Mouse (Mus musculus): ENCODE data around the gene Pigq.

Pigq gene

GRCm38 (mm10) chr17:25925348-25925747, 19.4 kb downstream of the Pigq start:
- no peak for DNase-seq (ENCODE audit: low spot score)

GRCm38 (mm10) chr17:25922120-25922519, 22.6 kb downstream of the Pigq start:
- no peak for DNase-seq (ENCODE audit: low spot score)

DNA sequence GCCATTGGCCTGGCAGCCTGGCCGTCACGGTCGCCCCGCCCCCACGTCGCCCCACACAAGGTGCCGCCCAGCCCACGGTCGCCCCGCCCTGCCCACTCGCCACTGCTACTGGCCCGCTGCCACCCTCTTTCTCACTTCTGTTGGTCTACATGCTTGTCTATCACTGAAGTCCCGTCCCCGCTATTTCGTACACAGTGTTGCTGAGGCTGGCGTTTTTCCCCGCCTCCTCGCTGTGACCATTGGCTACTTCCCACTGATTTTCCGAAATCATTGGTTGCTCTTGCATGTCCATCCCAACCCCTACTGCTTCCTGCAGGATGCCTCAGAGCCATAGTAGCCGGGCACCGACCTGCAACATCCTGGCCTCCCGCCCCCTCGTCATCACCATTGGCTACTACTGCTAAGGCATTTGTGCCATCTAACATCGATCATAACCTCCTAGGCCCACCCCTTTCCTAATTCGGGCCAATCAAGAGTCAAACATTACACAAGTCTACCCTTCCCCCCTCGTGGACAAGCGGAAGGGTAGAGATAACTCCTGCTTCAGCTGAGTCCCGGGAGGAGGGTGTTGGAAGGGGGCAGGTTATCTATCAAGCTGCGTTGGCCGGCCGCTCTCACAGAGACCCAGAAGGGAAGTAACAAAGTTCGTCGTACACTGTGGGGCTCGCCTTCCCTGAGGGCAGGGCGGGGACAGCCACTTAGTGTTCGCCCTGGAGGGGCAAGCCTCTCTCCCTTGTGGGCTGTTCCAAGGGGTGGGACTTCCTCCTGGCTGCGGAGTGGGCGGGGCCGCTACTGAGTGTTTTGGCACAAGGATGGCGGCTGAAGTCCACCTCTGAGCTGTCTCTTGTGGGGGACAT, 24.7 kb downstream of the Pigq start:
- peak; percentile 100 for DNase-seq (ENCODE audit: low spot score)

DNA sequence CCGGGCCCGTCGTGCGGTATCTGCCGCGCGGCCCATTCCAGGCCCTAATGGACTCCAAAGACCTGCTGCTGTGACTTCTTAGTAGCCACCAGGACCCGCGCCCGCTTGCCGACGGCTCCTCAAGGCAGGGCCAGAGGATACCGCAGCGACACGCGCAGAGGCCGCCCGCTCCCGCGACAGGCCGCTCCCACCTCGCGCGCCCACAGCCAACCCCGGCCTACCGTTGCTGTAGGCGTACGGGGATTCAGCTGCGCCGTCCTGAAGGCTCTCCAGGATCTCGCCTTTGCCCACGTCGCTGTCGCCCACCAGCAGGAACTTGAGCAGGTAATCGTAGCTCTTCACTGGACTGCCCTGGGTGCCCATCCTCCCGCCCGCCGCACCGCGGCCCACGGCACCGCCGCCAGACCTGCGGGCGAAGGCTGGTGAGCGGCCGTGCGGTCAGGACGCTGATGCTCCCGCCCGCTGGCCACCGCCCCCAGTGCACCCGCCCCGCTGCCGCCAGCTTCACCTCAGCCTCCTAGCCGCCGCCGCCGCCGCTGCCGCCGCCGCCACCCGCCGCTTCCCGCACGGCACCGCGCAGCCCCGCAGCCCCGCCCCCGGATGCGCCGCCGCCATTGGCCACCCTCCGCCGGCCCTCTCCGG, 25.5 kb downstream of the Pigq start, which contains the start of gene Rab40c:
Rab40c (minus strand) TSS at position 584 of the 642 bp plus-strand sequence.
- DNase-seq (ENCODE audit: low spot score): no peak

DNA sequence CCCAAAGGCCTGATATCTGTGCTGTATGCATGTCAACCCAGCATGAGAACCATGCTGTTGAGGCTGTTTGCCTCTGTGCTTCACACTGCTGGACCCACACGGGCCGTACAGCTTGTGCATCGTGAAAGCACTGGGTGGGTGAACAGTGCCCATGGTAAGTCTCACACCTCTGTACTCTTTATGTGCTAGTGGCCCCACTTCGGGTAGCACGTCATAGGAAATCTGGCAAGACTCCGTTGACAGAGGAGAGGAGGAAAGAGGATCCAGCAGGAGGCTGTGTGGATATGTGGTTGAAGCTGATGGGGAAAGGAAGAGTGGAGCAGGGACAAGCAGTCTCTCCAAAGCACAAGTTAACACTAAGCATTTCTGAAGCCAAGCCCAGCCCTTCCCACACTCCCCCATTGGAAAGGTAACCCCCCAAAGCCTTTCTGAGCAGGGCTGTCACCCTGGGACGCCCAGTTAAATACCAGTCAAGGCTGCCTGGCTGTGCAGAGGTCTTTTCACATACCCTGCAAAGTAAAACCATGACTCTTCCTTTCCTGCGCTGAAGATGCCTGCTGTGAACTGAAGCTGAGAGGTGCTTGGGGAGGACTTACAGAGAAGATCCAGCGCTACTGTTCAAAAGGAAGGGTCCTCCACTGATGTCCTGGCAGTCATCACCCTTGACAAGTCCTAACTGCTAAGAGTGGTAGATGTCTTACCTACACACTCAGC, 26.5 kb downstream of the Pigq start:
- no peak for DNase-seq (ENCODE audit: low spot score)

DNA sequence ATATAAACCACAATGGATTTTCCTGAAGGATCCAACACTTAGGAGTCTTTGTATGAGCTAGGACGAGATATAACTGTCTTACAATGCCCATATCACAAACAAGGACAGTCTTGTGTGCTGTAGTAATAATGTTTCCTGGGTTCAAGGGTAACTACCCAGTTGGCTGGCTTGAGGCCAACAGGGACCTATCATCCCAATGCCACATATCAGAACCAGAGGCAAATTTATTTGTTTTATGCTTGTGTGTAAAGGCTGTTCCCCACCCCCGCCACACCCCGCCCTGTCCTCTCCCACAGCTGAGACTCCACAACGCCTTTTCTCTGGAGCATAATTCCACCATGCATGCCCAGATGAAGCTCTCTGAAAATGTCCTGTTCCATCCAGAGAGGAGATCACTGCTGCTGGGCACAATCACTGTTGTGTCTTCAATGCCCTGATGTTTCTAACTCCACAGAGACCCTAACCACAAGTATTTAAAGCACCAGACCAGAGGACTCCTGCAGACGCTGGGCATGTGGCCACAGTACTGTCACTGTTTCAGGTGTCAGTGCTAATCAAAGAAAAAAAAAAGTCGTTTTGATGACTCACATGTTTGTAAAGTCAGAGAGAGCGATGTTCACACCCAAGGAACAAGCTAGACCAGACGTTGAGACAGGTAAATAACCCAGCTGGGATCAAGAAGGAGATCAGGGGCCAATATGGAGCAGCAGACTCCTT, 27.6 kb downstream of the Pigq start:
- no peak for DNase-seq (ENCODE audit: low spot score)

DNA sequence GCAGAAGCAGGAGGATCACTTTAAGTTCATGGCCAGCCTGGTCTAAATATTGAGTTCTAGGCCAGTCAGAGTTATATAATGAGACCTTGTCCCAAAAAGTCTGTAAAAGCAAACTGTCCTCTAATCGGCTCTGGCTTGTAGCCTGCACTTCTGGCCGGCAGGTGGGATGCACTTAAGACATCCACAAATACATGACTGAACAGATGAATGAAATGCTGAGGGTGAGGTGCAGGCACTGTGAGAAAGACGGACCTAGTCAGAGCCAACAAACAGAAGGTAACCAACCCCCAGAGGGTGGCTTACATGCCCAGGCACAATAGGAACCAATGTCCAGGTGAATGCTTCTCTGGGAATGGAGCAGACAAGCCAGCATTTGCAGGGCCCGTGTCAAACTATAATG, 30.4 kb downstream of the Pigq start:
- no peak for DNase-seq (ENCODE audit: low spot score)

GRCm38 (mm10) chr17:25913877-25914275, 30.9 kb downstream of the Pigq start:
- DNase-seq (ENCODE audit: low spot score): no peak

DNA sequence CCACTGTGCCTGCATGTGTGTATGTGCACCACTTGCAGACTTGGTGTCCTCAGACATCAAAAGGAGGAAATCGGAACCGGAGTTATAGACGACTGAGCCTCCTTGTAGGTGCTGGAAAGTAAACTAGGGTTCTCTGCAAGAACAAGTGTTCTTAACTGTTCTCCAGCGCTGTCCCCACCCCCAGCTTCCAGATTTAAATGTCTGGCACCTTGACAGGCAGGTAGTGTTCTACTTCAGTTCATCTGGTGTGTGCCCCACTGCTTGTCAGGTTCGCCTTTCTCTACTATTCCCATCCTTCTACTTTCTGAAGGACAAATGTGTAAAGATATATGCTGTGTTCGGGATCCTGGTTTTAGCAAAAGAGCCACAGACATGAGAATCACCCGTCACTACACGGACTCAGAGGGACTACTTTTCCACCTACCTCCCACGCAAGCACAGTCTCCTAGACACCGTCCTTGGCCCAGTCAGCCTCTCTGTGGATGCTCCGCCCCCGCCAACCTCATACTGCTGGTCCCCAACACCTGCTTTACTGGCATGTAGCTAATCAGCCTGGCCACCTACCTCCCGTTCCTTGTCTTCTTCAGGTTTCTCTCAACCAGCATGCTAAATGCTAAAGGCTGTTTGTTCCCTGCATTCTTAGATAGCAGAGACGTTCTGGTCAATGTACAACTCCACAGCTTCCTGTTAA, 31.4 kb downstream of the Pigq start:
- DNase-seq (ENCODE audit: low spot score): peak; percentile 22

- DNase-seq (ENCODE audit: low spot score): no peak
Measured at GRCm38 (mm10) chr17:25911816-25912215, 32.9 kb downstream of the Pigq start.

GRCm38 (mm10) chr17:25907640-25908039, 37.1 kb downstream of the Pigq start:
- no peak for DNase-seq (ENCODE audit: low spot score)

GRCm38 (mm10) chr17:25903061-25903460, 41.7 kb downstream of the Pigq start:
- no peak for DNase-seq (ENCODE audit: low spot score)

GRCm38 (mm10) chr17:25900193-25900592, 44.5 kb downstream of the Pigq start:
- no peak for DNase-seq (ENCODE audit: low spot score)

- DNase-seq (ENCODE audit: low spot score): no peak
Measured at GRCm38 (mm10) chr17:25895891-25896290, 48.8 kb downstream of the Pigq start.

DNA sequence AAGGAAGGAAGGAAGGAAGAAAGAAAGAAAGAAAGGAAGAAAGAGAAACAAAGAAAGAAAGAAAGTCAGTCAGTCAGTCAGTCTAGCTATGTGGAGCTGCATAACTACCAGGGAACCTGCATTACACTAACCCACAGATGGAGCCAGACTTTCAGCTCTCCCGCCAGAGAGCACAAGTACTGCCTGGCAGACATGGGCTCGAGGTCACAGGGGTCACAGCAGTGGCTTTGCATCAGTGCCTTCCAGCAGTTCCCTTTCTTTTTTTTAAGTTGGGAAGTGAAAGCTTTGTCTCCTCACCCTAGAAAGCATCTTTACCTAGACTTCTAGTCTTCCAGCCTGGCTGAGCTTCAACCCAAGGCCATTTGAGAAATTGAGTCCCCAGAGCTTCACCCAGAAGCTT, 49.3 kb downstream of the Pigq start:
- no peak for DNase-seq (ENCODE audit: low spot score)

- peak; percentile 61 for DNase-seq (ENCODE audit: low spot score)
Measured at GRCm38 (mm10) chr17:25893975-25894617, 50.6 kb downstream of the Pigq start.

- DNase-seq (ENCODE audit: low spot score): no peak
Measured at GRCm38 (mm10) chr17:25888837-25889236, 55.9 kb downstream of the Pigq start.

GRCm38 (mm10) chr17:25887467-25887866, 57.3 kb downstream of the Pigq start:
- DNase-seq (ENCODE audit: low spot score): no peak

GRCm38 (mm10) chr17:25886806-25887205, 57.9 kb downstream of the Pigq start:
- no peak for DNase-seq (ENCODE audit: low spot score)

DNA sequence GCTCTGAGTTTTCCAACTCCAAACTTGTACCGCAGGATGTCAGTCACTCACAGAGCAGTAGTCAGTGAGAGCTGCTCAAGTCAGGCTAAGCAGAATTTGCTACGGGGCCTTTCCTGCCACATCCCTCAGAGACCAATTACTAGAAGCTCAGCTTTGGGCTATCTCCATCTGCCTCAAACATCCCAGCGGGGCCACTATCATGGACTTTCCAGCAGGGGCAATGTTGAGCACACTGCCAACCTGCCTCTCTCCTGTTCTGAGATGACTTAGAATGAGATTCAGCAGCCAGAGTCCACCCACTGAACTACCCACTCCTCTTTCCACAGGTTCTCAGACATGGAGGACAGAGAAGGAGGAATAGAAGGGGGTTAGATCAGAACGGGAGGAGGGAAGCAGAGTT, 59.1 kb downstream of the Pigq start:
- DNase-seq (ENCODE audit: low spot score): no peak

- no peak for DNase-seq (ENCODE audit: low spot score)
Measured at GRCm38 (mm10) chr17:25883824-25884223, 60.9 kb downstream of the Pigq start.

All from ovary, postnatal 36 days (tissue).